Mouse (Mus musculus): ENCODE data around the gene Gadd45gip1. TPM values are rescaled to one million over a fixed set of nuclear protein-coding genes. Genes with fewer than 3 reads are reported as not detected.
A peak's percentile ranks its signal among the peaks of the same experiment; 100 is the strongest.

The Gadd45gip1 gene
- polyA plus RNA-seq, 1 experiment = 32.2 TPM

- peak overlapping the region; percentile 52 for H3K27ac ChIP-seq (replicated peaks; ENCODE audit: low read depth, low read length)
- H3K4me3 ChIP-seq (ENCODE audit: insufficient read depth, low read depth, low read length) = no peak overlapping the region
- H3K4me1 ChIP-seq (ENCODE audit: control insufficient read depth, insufficient read depth, insufficient read length, low read length) = peaks cover 65% of the 10 kb centered on the region
These were observed 41.4 kb upstream of the Gadd45gip1 start for GRCm38 (mm10) chr8:84789855-84790486.

GRCm38 (mm10) chr8:84790537-84790936 is 40.8 kb upstream of the Gadd45gip1 start:
- H3K4me3 ChIP-seq (ENCODE audit: insufficient read depth, low read depth, low read length) = no peak overlapping the region
- peak overlapping the region; percentile 52 for H3K27ac ChIP-seq (replicated peaks; ENCODE audit: low read depth, low read length)
- peaks cover 62% of the 10 kb centered on the region for H3K4me1 ChIP-seq (ENCODE audit: control insufficient read depth, insufficient read depth, insufficient read length, low read length)

DNA sequence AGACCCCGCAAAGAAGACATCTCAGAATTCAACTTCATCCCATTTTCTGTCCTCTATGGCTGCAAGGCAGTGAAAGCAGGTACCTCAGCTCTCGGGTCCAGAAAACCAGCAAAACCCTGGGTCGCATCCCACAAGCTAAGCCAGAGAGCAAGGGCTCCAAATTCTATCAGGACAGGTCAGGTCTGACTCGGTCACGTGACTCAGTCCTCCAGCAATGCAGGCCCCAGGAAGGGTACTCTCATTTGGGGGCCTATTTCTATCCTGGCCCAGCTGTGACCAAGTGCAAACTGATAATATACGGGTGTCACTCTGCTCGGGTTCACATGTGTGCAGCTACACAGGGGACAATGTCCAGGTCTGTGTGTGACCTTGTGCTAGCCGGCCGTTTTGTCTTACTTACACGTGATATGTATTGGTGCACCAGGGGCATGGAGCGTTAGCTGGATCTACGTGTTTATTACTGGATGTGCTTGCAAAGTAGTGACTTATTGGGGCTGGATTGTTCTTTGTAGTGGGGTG is 38.8 kb upstream of the Gadd45gip1 start:
- peaks cover 46% of the 10 kb centered on the region for H3K4me1 ChIP-seq (ENCODE audit: control insufficient read depth, insufficient read depth, insufficient read length, low read length)

DNA sequence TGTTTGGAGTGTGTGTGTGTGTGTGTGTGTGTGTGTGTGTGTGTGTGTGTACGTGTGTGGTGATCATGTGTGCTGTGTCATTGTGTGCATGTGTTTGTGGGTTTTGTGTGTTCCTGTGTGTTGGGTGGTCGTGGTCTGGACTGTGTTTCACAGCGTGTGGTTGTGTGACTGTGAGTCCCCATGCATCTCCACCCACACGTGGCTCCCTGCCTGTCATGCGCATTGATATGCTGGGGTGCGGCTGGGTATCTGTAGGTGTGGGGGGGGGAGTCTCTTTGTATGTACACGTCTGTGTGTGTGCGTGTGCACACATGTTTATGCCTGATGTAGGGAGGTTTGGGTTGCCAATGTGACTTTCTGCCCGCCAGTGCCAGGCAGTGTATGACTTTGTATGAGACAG is 38.2 kb upstream of the Gadd45gip1 start:
- Histone ChIP-seq H3K4me1 (ENCODE audit: control insufficient read depth, insufficient read depth, insufficient read length, low read length) (peaks cover 45% of the 10 kb centered on the region), H3K27ac (replicated peaks; ENCODE audit: low read depth, low read length) (no peak overlapping the region), H3K4me3 (ENCODE audit: insufficient read depth, low read depth, low read length) (no peak overlapping the region)

More for the DNA sequence above, 38.8 kb upstream of the Gadd45gip1 start:
- Histone ChIP-seq H3K27ac (replicated peaks; ENCODE audit: low read depth, low read length) (no peak overlapping the region), H3K4me3 (ENCODE audit: insufficient read depth, low read depth, low read length) (no peak overlapping the region)

DNA sequence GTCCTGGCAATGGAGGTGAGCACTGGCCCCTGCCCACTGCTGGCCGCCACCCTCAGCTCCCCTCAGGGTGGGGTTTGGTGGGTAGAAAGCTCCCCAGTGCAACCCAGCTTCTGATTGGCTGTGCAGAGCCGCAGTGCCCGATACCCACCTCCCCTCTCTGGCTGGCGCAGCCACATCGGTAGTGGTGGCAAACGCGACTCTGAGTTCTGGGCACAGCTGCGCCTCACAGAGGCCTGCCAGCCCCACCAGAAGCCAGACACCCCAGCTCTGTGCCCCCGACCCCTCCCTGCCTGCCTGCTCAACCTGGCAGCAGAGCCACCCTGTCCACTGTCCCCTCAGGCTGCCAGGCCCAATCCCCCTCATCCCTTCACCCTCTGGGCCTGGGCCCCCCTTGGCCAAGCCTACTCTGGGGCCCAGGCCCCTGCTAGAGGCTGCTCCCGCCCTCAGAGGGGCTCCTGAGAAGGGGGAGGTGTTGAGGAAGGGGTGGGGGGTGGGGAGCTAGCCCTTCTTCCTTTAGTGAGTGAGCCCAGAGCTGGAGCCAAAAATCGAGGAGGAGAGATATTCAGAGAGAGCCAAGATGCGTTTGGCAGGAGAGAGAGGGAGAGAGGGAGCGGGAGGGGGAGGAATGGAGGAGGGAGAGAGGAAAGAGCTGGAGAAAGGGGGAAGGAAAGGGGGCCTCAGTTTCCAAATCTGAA is 37.4 kb upstream of the Gadd45gip1 start:
- H3K4me3 ChIP-seq (ENCODE audit: insufficient read depth, low read depth, low read length) = no peak overlapping the region; the same call in 1 of the 2 replicates
- H3K27ac ChIP-seq (replicated peaks; ENCODE audit: low read depth, low read length) = no peak overlapping the region
- H3K4me1 ChIP-seq (ENCODE audit: control insufficient read depth, insufficient read depth, insufficient read length, low read length) = peaks cover 47% of the 10 kb centered on the region

DNA sequence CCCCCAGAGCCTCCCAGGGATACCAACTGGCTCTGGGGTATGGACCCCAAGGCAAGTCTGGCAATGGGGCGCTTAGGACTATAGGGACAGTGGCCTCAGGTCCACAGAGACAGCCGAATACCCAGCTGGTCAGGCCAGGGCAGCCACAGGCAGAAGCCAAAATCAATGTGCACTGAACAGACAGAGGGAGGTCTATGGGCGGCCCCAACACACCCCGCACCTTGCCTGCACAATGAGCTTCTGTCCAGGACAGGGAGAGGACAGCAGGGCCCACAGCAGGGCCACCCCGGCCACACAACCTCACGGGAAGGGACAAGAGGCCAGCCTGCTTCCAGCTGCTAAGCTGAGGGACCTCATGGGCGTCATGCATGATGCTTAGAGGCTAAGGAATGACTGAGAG is 36.8 kb upstream of the Gadd45gip1 start:
- Histone ChIP-seq H3K4me3 (ENCODE audit: insufficient read depth, low read depth, low read length) (peak overlapping the region; percentile 1; the same call in 1 of the 2 replicates), H3K4me1 (ENCODE audit: control insufficient read depth, insufficient read depth, insufficient read length, low read length) (peaks cover 45% of the 10 kb centered on the region), H3K27ac (replicated peaks; ENCODE audit: low read depth, low read length) (peak overlapping the region; percentile 19; the same call in 1 of the 2 replicates)

- peaks cover 33% of the 10 kb centered on the region for H3K4me1 ChIP-seq (ENCODE audit: control insufficient read depth, insufficient read depth, insufficient read length, low read length)
- no peak overlapping the region for H3K4me3 ChIP-seq (ENCODE audit: insufficient read depth, low read depth, low read length)
- peak overlapping the region; percentile 40; the same call in 1 of the 2 replicates for H3K27ac ChIP-seq (replicated peaks; ENCODE audit: low read depth, low read length)
These were observed 34.0 kb upstream of the Gadd45gip1 start for GRCm38 (mm10) chr8:84797256-84797797.

DNA sequence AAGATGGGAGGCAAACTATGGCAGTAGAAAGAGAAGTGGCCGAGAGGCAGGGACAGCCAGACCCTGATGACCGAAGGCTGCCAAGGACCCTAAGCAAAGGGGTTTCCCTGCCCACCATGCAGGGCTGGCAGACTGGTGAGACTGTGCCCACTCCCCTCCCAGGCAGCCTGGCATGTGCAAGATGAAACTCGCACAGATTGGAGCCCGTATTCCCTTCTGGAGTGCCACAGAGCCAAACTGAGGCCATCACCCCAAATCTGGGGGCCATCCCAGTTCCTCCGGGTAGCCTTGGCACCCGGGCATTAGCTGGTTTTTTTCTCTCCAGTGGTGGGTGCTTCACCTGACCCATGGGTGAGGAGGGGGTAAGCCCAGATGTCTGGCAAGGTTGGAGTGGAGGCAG is 33.4 kb upstream of the Gadd45gip1 start:
- Histone ChIP-seq H3K4me1 (ENCODE audit: control insufficient read depth, insufficient read depth, insufficient read length, low read length) (peaks cover 31% of the 10 kb centered on the region), H3K4me3 (ENCODE audit: insufficient read depth, low read depth, low read length) (peak overlapping the region; percentile 80), H3K27ac (replicated peaks; ENCODE audit: low read depth, low read length) (peak overlapping the region; percentile 40)

GRCm38 (mm10) chr8:84798446-84799135 is 32.7 kb upstream of the Gadd45gip1 start:
- H3K4me1 ChIP-seq (ENCODE audit: control insufficient read depth, insufficient read depth, insufficient read length, low read length) = peaks cover 26% of the 10 kb centered on the region
- peak overlapping the region; percentile 40 for H3K27ac ChIP-seq (replicated peaks; ENCODE audit: low read depth, low read length)
- H3K4me3 ChIP-seq (ENCODE audit: insufficient read depth, low read depth, low read length) = peak overlapping the region; percentile 80

- Histone ChIP-seq H3K4me3 (ENCODE audit: insufficient read depth, low read depth, low read length) (peak overlapping the region; percentile 80), H3K27ac (replicated peaks; ENCODE audit: low read depth, low read length) (peak overlapping the region; percentile 54), H3K4me1 (ENCODE audit: control insufficient read depth, insufficient read depth, insufficient read length, low read length) (peaks cover 22% of the 10 kb centered on the region)
These were observed 32.0 kb upstream of the Gadd45gip1 start for GRCm38 (mm10) chr8:84799136-84799931.

DNA sequence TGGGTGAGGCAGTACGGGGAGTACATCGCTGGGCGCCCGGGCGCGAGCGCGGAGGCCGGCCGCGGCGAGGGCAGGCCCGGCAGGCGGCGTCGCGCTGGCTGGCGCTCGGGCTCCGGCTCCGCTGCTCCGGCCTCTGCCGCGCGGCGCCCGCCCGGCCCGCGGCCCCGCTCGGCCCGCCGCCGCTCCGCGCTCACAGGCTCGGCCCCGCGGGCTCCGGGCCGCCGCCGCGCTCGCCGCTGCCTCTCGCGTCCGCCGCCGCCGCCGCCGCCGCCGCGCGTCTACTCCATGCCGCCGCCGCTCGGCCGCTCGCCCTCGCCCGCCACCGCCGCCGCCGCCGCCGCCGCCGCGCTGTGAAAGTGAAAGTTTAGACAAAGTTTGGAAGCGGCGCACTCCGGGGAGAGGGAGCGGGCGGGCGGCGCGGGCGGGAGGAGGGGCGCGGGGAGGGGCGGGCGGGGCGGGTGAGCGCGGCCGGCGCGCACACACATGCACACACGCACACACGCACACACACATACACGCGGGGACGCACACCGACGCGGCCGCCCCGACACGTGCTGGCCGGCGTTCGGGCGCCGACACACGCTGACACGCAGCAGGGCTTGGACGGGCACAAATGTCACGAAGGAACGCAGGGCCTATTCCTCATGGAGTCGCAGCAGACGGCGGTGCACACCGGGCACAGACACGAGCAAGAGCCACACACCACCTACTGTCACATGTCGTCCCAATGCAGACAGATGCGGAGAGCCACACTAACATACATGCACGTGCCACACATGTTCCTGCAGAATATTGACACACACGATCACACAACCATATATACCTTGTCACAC is 31.1 kb upstream of the Gadd45gip1 start, which contains the start of gene Nfix:
Gene Nfix (minus strand): TSS at position 346 of the 833 bp plus-strand sequence.
- Histone ChIP-seq H3K4me3 (ENCODE audit: insufficient read depth, low read depth, low read length) (peak within 1 kb of the TSS; percentile 80), H3K4me1 (ENCODE audit: control insufficient read depth, insufficient read depth, insufficient read length, low read length) (peaks cover 16% of the 10 kb centered on the region)

DNA sequence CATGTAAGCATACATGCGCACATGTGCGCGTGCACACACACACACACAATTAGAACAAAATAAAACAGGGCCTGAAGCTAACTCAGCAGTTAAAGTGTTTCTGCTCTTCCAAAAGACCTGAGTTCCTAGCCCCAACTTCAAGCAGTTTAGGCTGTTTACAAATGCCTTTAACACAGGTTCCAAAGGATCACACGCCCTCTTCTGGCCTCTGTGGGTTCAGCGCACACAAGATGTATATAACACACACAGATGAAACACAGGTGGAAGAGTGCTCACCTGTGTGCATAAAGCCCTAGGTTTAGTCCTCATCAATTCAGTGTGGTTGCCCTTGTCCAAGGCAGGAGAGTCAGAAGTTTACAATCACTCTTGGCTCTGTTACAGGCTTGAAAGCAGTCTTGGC is 25.3 kb upstream of the Gadd45gip1 start:
- Histone ChIP-seq H3K4me3 (ENCODE audit: insufficient read depth, low read depth, low read length) (no peak overlapping the region), H3K4me1 (ENCODE audit: control insufficient read depth, insufficient read depth, insufficient read length, low read length) (no peaks in the 10 kb centered on the region), H3K27ac (replicated peaks; ENCODE audit: low read depth, low read length) (no peak overlapping the region)

More for the DNA sequence above, 31.1 kb upstream of the Gadd45gip1 start, which contains the start of gene Nfix:
- peak within 1 kb of the TSS; percentile 54 for H3K27ac ChIP-seq (replicated peaks; ENCODE audit: low read depth, low read length)

- Histone ChIP-seq H3K27ac (replicated peaks; ENCODE audit: low read depth, low read length) (no peak overlapping the region), H3K4me3 (ENCODE audit: insufficient read depth, low read depth, low read length) (no peak overlapping the region)
These were observed 22.0 kb upstream of the Gadd45gip1 start for GRCm38 (mm10) chr8:84809109-84809940.

More at GRCm38 (mm10) chr8:84809109-84809940, 22.0 kb upstream of the Gadd45gip1 start:
- H3K4me1 ChIP-seq (ENCODE audit: control insufficient read depth, insufficient read depth, insufficient read length, low read length) = no peaks in the 10 kb centered on the region

All from brown adipose tissue, adult 24 weeks (tissue).